Mouse (Mus musculus) erythroid progenitor cell, adult 5-6 weeks (primary cell): ENCODE results near the gene Nlrc4. TPM values are rescaled to one million over a fixed set of nuclear protein-coding genes. Genes with fewer than 3 reads are reported as not detected.

ENCODE experiments used
- total RNA-seq, 2 experiments: library from RNA; stranded (forward) in 1 of 2; stranded (reverse) in 1 of 2; fragments of 150-400 nt in 1 of 2; fragments of 186-747, 209-891 nt in 1 of 2; gene quantifications; 2 replicates each; pipeline versions ENCODE4 v1.2.3 to v1.2.4; 2015 to 2017; ENCODE audit warnings: low replicate concordance in 2 of 2

Nlrc4 gene
- total RNA-seq, 2 experiments from 2014 or later: 0.91 TPM; not detected in 1

Other genes starting within 250 kb of the Nlrc4 start
- 208 and 242 TPM in 2 replicates for gene Memo1, start 163.6 kb downstream of the Nlrc4 start, total RNA-seq (2015; ENCODE audit: low replicate concordance)
- 378 and 387 TPM in 2 replicates for gene Memo1, start 163.6 kb downstream of the Nlrc4 start, total RNA-seq (2017; ENCODE audit: low replicate concordance)
- gene Dpy30, start 135.2 kb downstream of the Nlrc4 start, total RNA-seq (2015; ENCODE audit: low replicate concordance): 93.5 and 116 TPM in 2 replicates
- gene Dpy30, start 135.2 kb downstream of the Nlrc4 start, total RNA-seq (2017; ENCODE audit: low replicate concordance): 44.4 and 50.9 TPM in 2 replicates
- gene Spast, start 120.2 kb downstream of the Nlrc4 start, total RNA-seq (2015; ENCODE audit: low replicate concordance): 13.7 and 19.3 TPM in 2 replicates
- gene Spast, start 120.2 kb downstream of the Nlrc4 start, total RNA-seq (2017; ENCODE audit: low replicate concordance): 13.9 and 28.8 TPM in 2 replicates
- 9.7 and 34.8 TPM in 2 replicates for gene Slc30a6, start 63.5 kb downstream of the Nlrc4 start, total RNA-seq (2015; ENCODE audit: low replicate concordance)
- 2.4 and 10.7 TPM in 2 replicates for gene Slc30a6, start 63.5 kb downstream of the Nlrc4 start, total RNA-seq (2017; ENCODE audit: low replicate concordance)
- gene Yipf4, start 30.4 kb upstream of the Nlrc4 start, total RNA-seq (2015; ENCODE audit: low replicate concordance): 60.9 and 101 TPM in 2 replicates
- 80.6 and 109 TPM in 2 replicates for gene Yipf4, start 30.4 kb upstream of the Nlrc4 start, total RNA-seq (2017; ENCODE audit: low replicate concordance)
- gene Birc6, start 69.2 kb upstream of the Nlrc4 start, total RNA-seq (2015; ENCODE audit: low replicate concordance): 135 and 175 TPM in 2 replicates
- gene Birc6, start 69.2 kb upstream of the Nlrc4 start, total RNA-seq (2017; ENCODE audit: low replicate concordance): 128 and 149 TPM in 2 replicates